Mouse (Mus musculus): ENCODE measurements around the gene Ptafr.

GRCm38 (mm10) chr4:132617873-132618272, 54.0 kb downstream of the Ptafr start:
- TF ChIP-seq POLR2A (IDR thresholded peaks at IDR 0.05; ENCODE audit: low read depth, low read length) (no peak), CTCF (IDR thresholded peaks at IDR 0.05; ENCODE audit: extremely low read depth, insufficient read depth, insufficient read length, insufficient replicate concordance) (no peak)
